ENCODE assay signal across 11 mouse cellular contexts in genomic region chrX:150955441-150955840, GRCm38 (mm10).
DNase-seq lines count a peak whose midpoint lies in the region; ATAC-seq lines count a peak whose summit lies in the region.
"Had no signal": no experiment of that assay in that cellular context is flagged by ENCODE, and none has a peak within 500 bp of the region (broad histone marks: within the 10 kb centered on the region; RNA-seq: fewer than 3 reads in every experiment).

No protein-coding gene starts in this region.

- intact Hi-C loops in gastrocnemius, postnatal 14 days (cut with DNase I; ENCODE audit: low total_unique reads) = no loop called here

- 26% methylated on average over 2 of the region's 2 CpGs for WGBS in limb, embryonic 10.5 days

- no peaks in the 10 kb centered on the region for H3K9me3 ChIP-seq in limb, embryonic 10.5 days (replicated peaks)

- H3K27me3 ChIP-seq in limb, embryonic 10.5 days (ENCODE audit: low read depth, poor library complexity, severe bottlenecking) = peaks cover 70% of the 10 kb centered on the region

- peak overlapping the region; percentile 58; the same call in 1 of the 2 replicates for H3K27ac ChIP-seq in limb, embryonic 10.5 days
- H3K27ac ChIP-seq: macrophage had no signal

- ATAC-seq in megakaryocyte, adult 5-6 weeks (ENCODE audit: poor library complexity, severe bottlenecking) = no peak

- no peaks in the 10 kb centered on the region for H3K36me3 ChIP-seq in limb, embryonic 10.5 days

- peak; percentile 3 to 23 for DNase-seq in adrenal gland, postnatal 36 days
- DNase-seq in adrenal gland, postnatal 4 days (ENCODE audit: low spot score in 2 of 2) = no peak
- peak; percentile 44 for DNase-seq in MN1 (ENCODE audit: low spot score)
- peak; percentile 24 for DNase-seq in gastrocnemius, postnatal 14 days
- peak; percentile 35 for DNase-seq in limb, embryonic 10.5 days (ENCODE audit: low spot score)
- no peak for DNase-seq in urinary bladder, postnatal 36 days (ENCODE audit: low spot score in 2 of 2)
- DNase-seq in spleen, postnatal 36 days (ENCODE audit: low spot score in 2 of 2) = no peak
- DNase-seq: kidney, adult 8-10 months; left cerebral cortex, postnatal 4 days had no signal

- no peak overlapping the region for H3K4me3 ChIP-seq in limb, embryonic 10.5 days

- H3K4me1 ChIP-seq in limb, embryonic 10.5 days = 0 out of 2 replicates have a peak, but pooled peaks cover 5% of the 10 kb centered on the region

Comparison
In these comparisons a context has a peak if more than half of its experiments do, and no peak if none do; other contexts are left out.
1. DNase-seq: peak in adrenal gland, postnatal 36 days (2 of 2), MN1 (single experiment), gastrocnemius, postnatal 14 days (single experiment) and limb, embryonic 10.5 days (single experiment); none in adrenal gland, postnatal 4 days (0 of 2), urinary bladder, postnatal 36 days (0 of 2) and spleen, postnatal 36 days (0 of 2).